Mouse (Mus musculus) kidney, postnatal 36 days (tissue): ENCODE results near the gene Lamp3.
"Not testable (repeated sequence)": the region's sequence is repeated elsewhere in the genome, so short reads cannot be mapped to it uniquely, and the experiment has no call there.

Source experiments
- DNase-seq, 2 experiments: peaks; one replicate each; pipeline ENCODE4 v3.0.0; 2021 to 2022; ENCODE audit warnings: mixed read lengths in 2 of 2

Gene Lamp3

DNA sequence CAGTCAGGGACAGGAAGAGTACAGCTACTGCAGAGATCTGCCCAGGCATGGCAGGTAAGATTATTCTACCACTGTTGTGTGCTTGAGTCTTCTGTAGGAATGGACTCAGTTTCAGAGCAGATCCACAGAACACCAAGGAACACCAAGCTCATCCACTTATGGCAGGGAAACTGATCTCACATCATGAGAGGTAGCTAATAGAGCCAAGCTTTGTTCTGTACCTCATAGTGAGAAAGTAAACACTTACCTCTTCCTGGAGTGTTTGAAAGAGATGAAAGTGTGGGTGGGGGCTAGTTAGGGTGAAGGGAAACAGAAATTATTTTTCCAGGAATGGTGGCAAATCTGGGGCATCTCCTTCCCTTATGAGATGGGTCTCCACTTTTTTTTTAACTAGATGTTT is at the start of gene Lamp3:
Lamp3 (minus strand) TSS at position 160 of the 400 bp plus-strand sequence.
- no peak for DNase-seq

DNA sequence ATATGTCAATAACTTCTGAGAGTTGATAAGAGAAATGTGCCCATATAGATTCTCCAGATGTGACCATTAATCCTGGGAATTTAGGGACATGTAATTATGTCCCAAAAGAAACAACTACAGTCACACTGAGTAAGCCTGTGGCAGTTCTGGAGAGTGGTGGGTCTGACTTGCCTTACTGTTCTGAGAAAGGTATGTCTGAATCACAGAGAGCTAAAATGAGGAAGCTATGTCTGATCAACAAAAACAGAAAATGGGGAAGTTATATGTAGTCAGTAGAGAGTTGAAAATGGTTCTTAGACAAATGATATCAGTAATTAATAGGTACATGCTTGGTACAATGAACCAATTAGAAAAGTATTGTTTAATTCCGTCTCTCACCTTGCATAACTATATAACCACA is 26.7 kb upstream of the Lamp3 start:
- DNase-seq, result no peak

DNA sequence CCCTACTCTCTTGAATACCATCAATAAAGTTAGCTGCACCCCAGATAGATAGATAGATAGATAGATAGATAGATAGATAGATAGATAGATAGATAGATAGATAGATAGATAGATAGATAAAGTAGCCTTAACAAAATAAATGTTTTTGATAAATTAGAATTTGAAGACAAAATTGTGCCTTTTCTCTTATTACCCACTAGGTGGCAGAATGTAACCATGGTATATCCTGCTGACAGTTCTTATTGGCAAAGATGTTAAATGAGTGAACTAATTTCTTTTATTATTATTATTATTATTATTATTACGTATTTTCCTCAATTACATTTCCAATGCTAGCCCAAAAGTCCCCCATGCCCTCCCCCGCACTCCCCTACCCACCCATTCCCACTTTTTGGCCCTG is 18.0 kb upstream of the Lamp3 start:
- DNase-seq, result not testable (repeated sequence)

DNA sequence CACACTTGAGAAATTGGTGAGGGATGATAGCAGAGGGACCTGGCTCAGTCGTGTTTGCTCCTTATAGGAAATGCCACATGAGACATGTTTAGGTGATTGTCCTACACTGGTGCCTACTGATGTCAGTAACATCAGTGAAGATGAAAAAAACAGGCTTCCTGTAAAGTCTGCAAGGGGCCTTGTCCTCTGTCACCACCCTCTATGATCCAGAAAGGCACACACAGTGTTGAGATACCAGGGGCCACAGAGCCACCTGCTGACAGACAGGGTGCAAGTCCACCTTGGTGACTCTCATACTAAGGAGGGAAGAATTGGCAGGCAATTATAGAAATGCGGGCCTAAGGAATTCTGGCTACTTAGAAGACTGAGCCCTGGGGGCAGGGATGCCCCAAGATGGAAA is 14.8 kb upstream of the Lamp3 start:
- no peak for DNase-seq

DNA sequence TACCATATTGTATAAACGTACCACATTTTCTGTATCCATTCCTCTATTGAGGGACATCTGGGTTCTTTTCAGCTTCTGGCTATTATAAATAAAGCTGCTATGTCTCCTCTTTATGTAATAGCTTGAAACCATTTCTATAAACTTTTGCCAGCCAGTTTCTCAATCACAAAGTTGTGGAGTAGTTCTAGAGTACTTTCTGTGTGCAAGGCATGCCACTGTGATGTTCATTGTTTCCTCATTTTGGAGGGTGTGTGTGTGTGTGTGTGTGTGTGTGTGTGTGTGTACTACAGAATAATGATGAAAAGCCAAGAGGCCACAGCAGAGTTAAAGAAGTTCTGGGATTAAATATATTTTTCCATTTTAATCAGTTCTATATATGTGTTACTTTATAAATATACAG is 1.2 kb upstream of the Lamp3 start:
- DNase-seq, result no peak

DNA sequence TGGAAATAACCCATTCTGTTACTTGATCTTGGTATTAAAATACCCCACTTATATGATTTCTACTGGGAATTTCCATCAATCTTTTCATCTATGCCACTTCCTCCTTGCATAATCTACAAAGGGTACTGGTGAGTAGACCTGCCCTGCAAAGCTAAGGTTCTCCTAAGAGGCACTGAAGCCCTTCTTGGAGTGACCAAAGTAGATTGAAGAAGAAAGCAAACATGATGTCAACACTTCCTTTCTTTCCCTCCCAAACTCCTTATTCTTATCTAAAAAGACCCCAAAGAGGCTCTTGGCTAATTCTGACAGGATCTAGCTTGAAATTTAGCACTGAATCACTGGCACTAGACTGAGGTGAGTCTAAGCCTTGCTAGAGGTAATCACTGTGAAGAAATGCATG is 7.0 kb downstream of the Lamp3 start:
- DNase-seq, result no peak

DNA sequence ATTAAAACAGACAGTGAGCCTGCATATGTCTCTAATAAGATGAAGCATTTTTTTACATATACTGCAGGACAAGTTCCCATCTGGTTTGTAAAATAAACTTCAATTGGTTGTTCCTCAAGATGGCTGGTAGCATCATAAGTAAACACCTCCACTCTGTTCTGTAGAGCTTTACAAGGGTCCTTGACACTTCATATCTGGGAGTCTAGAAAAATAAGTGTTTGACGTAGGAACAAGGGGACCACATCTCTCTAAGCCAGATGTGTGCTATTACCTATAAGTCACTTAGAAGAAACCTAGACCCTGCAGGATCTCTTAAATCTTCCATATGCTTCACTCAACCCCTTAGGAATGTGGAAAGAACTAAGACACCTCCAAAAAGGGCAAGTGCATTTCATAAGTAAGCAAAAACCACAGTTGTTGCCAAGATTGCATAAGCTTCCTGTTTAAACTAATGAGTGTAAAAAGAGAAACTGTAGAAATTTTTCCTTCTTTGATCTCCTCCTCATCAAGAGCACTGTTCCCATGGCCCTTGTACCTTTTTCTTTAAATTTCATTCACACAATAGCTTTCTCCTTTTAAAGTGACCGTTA is 35.3 kb downstream of the Lamp3 start:
- no peak for DNase-seq

DNA sequence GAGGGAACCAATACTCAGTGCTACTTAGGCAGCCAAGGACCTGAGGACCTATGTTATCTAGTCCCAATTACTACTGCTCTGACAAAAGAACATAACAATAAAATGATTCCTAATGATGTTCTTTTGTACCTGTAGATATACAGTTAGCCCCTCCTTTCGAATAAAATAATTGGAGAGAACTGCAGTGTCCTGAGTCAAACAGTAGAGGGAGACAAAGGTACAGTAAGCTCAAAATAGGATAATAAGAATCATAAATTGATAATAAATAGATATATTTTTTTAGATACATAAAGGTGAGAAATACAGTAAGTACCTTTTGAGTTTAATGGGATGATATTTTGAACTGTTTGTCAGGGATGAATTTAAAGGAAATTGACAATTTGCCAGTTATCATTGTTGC is 39.9 kb downstream of the Lamp3 start:
- no peak for DNase-seq

DNA sequence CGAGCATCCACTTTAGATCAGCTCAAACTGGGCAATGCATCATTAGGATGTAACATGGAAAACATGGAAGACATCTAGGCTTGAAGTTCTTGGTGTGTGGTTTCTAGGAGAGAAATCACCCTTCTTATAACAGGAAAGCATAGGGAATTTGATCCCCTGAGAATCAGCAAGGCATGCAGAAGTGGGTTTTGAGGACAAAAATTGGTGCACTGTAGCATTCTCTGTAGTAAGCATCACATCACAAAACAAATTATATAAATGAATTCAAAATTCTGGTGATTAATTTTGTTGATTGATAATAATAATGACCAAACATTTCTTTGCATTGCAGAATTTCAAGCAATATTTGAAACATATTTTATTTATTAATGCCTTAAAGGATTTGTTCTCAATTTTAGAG is 76.4 kb downstream of the Lamp3 start, which contains the start of gene Olfr171:
Olfr171 (minus strand) TSS at position 101 of the 400 bp plus-strand sequence.
- no peak for DNase-seq

DNA sequence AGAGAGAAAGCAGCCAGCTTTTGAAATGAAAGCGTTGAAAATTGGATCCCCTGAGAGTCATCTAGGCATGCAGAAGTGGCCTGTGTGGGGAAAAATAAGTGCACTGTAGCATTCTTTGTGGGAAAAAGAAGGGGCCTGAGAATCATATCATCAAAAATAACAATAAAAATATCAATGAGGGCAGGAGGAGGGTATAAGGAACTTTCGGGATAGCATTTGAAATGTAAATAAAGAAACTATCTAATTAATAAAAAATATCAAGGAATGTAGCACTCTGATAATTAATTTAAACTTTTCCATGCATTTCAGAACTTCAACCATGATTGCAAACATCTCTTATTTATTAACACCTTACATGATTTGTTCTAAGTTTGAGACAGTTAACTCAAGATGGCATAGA is 94.4 kb downstream of the Lamp3 start, which contains the start of gene Olfr170:
Olfr170 (minus strand) TSS at position 101 of the 400 bp plus-strand sequence.
- DNase-seq, result not testable (repeated sequence)
